Mouse (Mus musculus) ES-Bruce4 (cell line): Measurements from ENCODE around the gene Iqcg. TPM values are rescaled to one million over a fixed set of nuclear protein-coding genes. Genes with fewer than 3 reads are reported as not detected.

Source experiments
- H3K27ac ChIP-seq: 2 replicates; pipeline ENCODE4 v1.5.1; 2012; ENCODE audit warnings: low read length, inconsistent platforms; ENCODE audit not compliant: insufficient read depth
- H3K27me3 ChIP-seq: 2 replicates; pipeline ENCODE4 v1.6.1; 2012; ENCODE audit warnings: mild to moderate bottlenecking, low read length, inconsistent platforms; ENCODE audit not compliant: control insufficient read depth, poor library complexity, insufficient read depth, severe bottlenecking
- H3K36me3 ChIP-seq: 2 replicates; pipeline ENCODE4 v1.6.1; 2012; ENCODE audit warnings: inconsistent platforms, mild to moderate bottlenecking, low read length, moderate library complexity; ENCODE audit not compliant: control insufficient read depth, poor library complexity, insufficient read depth, severe bottlenecking
- H3K4me1 ChIP-seq: one replicate; pipeline ENCODE4 v1.8.1; 2011; ENCODE audit warnings: low read length; ENCODE audit not compliant: control insufficient read depth, insufficient read depth
- H3K4me3 ChIP-seq: 2 replicates; pipeline ENCODE4 v1.5.1; 2011; ENCODE audit warnings: low read depth, mild to moderate bottlenecking, low read length
- H3K9ac ChIP-seq: 2 replicates; pipeline ENCODE4 v1.6.1; 2012; ENCODE audit warnings: low read depth, mild to moderate bottlenecking, inconsistent platforms; ENCODE audit not compliant: poor library complexity, severe bottlenecking
- H3K9me3 ChIP-seq: replicated peaks from 2 replicates; pipeline ENCODE4 v1.6.1; 2012; ENCODE audit warnings: mild to moderate bottlenecking, low read length, inconsistent platforms; ENCODE audit not compliant: control insufficient read depth, poor library complexity, insufficient read depth, severe bottlenecking
- CTCF ChIP-seq: IDR thresholded peaks from one replicate; pipeline ENCODE4 v1.8.1; 2011; ENCODE audit warnings: low read depth, low read length
- EP300 ChIP-seq: IDR thresholded peaks from 2 replicates; pipeline ENCODE4 v1.6.1; 2011; ENCODE audit warnings: low read depth, low read length; ENCODE audit not compliant: insufficient read depth
- POLR2A ChIP-seq: IDR thresholded peaks from one replicate; pipeline ENCODE4 v1.8.1; 2011; ENCODE audit warnings: low read length; ENCODE audit not compliant: insufficient read depth
- polyA plus RNA-seq: library from polyadenylated mRNA; stranded (reverse); fragments of >200 nt; gene quantifications from 2 replicates; pipeline ENCODE4 v1.2.4, GENCODE M21; 2011; ENCODE audit warnings: low read depth; ENCODE audit not compliant: missing spikeins, insufficient read depth, insufficient read length

Gene Iqcg
- polyA plus RNA-seq, 1 experiment: 19.8 TPM

GRCm38 (mm10) chr16:33014921-33015320 lies 41.1 kb downstream of the Iqcg start:
- Histone ChIP-seq H3K27me3 (no peaks in the 10 kb centered on the region), H3K9me3 (no peaks in the 10 kb centered on the region), H3K4me3 (no peak overlapping the region), H3K27ac (no peak overlapping the region), H3K4me1 (peaks cover 2% of the 10 kb centered on the region), H3K36me3 (peaks cover 6% of the 10 kb centered on the region; the same call in 1 of the 2 replicates), H3K9ac (no peak overlapping the region)
- TF ChIP-seq POLR2A: no peak
- TF ChIP-seq CTCF: no peak
- TF ChIP-seq EP300: no peak

GRCm38 (mm10) chr16:33013801-33014200 lies 42.2 kb downstream of the Iqcg start:
- H3K9ac ChIP-seq: no peak overlapping the region
- TF ChIP-seq POLR2A (no peak), CTCF (no peak), EP300 (no peak)
- no peak overlapping the region for H3K4me3 ChIP-seq
- no peaks in the 10 kb centered on the region for H3K9me3 ChIP-seq
- peaks cover 2% of the 10 kb centered on the region for H3K4me1 ChIP-seq
- H3K27me3 ChIP-seq: no peaks in the 10 kb centered on the region
- H3K36me3 ChIP-seq: peaks cover 6% of the 10 kb centered on the region
- no peak overlapping the region for H3K27ac ChIP-seq

- Histone ChIP-seq H3K27ac (no peak overlapping the region), H3K4me3 (no peak overlapping the region), H3K36me3 (peaks cover 6% of the 10 kb centered on the region), H3K27me3 (no peaks in the 10 kb centered on the region), H3K9me3 (no peaks in the 10 kb centered on the region), H3K9ac (no peak overlapping the region), H3K4me1 (peaks cover 2% of the 10 kb centered on the region)
- no peak for TF ChIP-seq EP300
- TF ChIP-seq CTCF: no peak
- no peak for TF ChIP-seq POLR2A
These were observed 45.9 kb downstream of the Iqcg start for GRCm38 (mm10) chr16:33010166-33010565.

- Histone ChIP-seq H3K9ac (no peak overlapping the region), H3K36me3 (no peaks in the 10 kb centered on the region; the same call in 1 of the 2 replicates), H3K27ac (no peak overlapping the region), H3K27me3 (no peaks in the 10 kb centered on the region), H3K4me3 (no peak overlapping the region), H3K9me3 (no peaks in the 10 kb centered on the region), H3K4me1 (peaks cover 1% of the 10 kb centered on the region)
- no peak for TF ChIP-seq EP300
- no peak for TF ChIP-seq POLR2A
- TF ChIP-seq CTCF: no peak
These were observed 48.6 kb downstream of the Iqcg start for GRCm38 (mm10) chr16:33007436-33007835.

GRCm38 (mm10) chr16:33006888-33007287 lies 49.1 kb downstream of the Iqcg start:
- H3K4me3 ChIP-seq: no peak overlapping the region
- no peaks in the 10 kb centered on the region for H3K27me3 ChIP-seq
- no peaks in the 10 kb centered on the region; the same call in 1 of the 2 replicates for H3K36me3 ChIP-seq
- H3K9me3 ChIP-seq: no peaks in the 10 kb centered on the region
- H3K4me1 ChIP-seq: no peaks in the 10 kb centered on the region
- H3K27ac ChIP-seq: no peak overlapping the region
- TF ChIP-seq POLR2A (no peak), EP300 (no peak), CTCF (no peak)
- H3K9ac ChIP-seq: no peak overlapping the region

- Histone ChIP-seq H3K27me3 (no peaks in the 10 kb centered on the region), H3K4me3 (no peak overlapping the region), H3K9ac (no peak overlapping the region), H3K36me3 (no peaks in the 10 kb centered on the region; the same call in 1 of the 2 replicates), H3K27ac (no peak overlapping the region), H3K4me1 (no peaks in the 10 kb centered on the region), H3K9me3 (no peaks in the 10 kb centered on the region)
- TF ChIP-seq EP300 (no peak), CTCF (no peak), POLR2A (no peak)
These were observed 50.8 kb downstream of the Iqcg start for GRCm38 (mm10) chr16:33005216-33005615.
